In the genomic region with DNA sequence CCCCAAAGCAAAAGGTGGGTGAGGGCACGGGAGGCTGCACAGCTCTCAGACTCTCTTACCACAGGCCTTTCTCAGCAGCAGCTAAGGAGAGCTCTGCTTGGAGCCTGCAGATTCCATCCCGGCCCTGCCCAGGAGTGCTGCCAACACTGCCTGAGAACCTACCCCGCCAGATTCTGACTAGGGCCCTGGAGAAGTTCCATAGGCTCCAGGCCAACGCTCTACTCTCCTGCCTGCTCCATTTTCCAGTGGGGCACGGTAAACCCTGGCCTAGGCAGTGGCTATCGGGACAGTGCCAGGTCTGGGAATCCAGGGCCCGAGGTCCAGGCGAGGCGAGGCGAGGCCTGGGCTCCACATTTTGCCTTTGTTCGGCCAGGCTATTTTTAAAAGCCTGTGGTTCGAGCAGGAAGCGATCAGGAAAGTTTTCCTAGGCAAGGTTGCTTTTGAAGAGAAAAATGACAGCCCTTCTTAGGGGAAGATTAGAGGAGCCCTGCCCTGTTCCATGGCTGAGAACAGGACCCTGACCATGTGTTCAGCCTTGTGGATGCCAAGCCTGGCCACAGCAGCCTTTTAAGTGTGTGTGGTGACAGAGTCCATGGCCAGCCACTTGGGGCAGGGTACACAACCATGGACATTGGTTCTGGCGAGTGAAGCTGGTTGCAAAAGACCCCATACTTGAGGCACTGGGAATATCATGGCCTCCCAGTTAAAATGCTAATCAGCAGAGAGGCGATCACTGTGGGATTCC, we compare ENCODE assay signal across 8 mouse cellular contexts.
DNase-seq lines count a peak whose midpoint lies in the region; ATAC-seq lines count a peak whose summit lies in the region.

No protein-coding gene starts in this region.

- no peak overlapping the region for H3K4me2 ChIP-seq in neural tube, embryonic 15.5 days

- WGBS in neural tube, embryonic 15.5 days: 80% methylated on average over 15 of the region's 15 CpGs

- no peaks in the 10 kb centered on the region for H3K27me3 ChIP-seq in neural tube, embryonic 15.5 days (replicated peaks)

- intact Hi-C loops in heart, postnatal 36 days (cut with DNase I): loop anchor here (2.0 kb wide), 1 partner anchor 33 kb away; no protein-coding TSS in a partner anchor

- no peaks in the 10 kb centered on the region for H3K9me3 ChIP-seq in neural tube, embryonic 15.5 days (replicated peaks)

- H3K4me1 ChIP-seq in neural tube, embryonic 15.5 days: peaks cover 11% of the 10 kb centered on the region; the same call in 1 of the 2 replicates

- ATAC-seq in neural tube, embryonic 15.5 days (ENCODE audit: low FRiP score): no peak
- ATAC-seq in megakaryocyte-erythroid progenitor cell, adult 5-6 weeks (replicated peaks; ENCODE audit: low FRiP score, low TSS enrichment, poor library complexity, severe bottlenecking): no peak

- no peak overlapping the region for H3K9ac ChIP-seq in neural tube, embryonic 15.5 days (replicated peaks)

- no peaks in the 10 kb centered on the region for H3K36me3 ChIP-seq in neural tube, embryonic 15.5 days

- H3K27ac ChIP-seq in neural tube, embryonic 15.5 days (replicated peaks): peak overlapping the region; percentile 38; the same call in 1 of the 2 replicates

- no peak for DNase-seq in neural tube, embryonic 10.5 days (ENCODE audit: extremely low spot score, low spot score)
- peak; percentile 63 to 71 for DNase-seq in frontal cortex, postnatal 14 days (ENCODE audit: low spot score in 2 of 2)
- peak; percentile 88 to 89 for DNase-seq in heart, postnatal 36 days
- DNase-seq in layer of hippocampus, postnatal 10 days (ENCODE audit: low spot score in 2 of 2): peak; percentile 83 to 91
- peak; percentile 81 for DNase-seq in lung, postnatal 36 days
- DNase-seq in urinary bladder, adult 2 months (ENCODE audit: low spot score): peak; percentile 57

- no peak overlapping the region for H3K4me3 ChIP-seq in neural tube, embryonic 15.5 days (replicated peaks)
